Mouse (Mus musculus) liver, adult 2 months (tissue): ENCODE measurements around the gene B830017H08Rik. TPM values are rescaled to one million over a fixed set of nuclear protein-coding genes. Genes with fewer than 3 reads are reported as not detected.

Experiments
- DNase-seq: peaks from one replicate; pipeline ENCODE4 v3.0.0-alpha.2; 2011; ENCODE audit warnings: low read depth, low spot score; ENCODE audit errors: extremely low read depth
- H3K27ac ChIP-seq: fragments of 200-500 bp; replicated peaks from 2 replicates; pipeline ENCODE4 v1.5.1; 2012; ENCODE audit warnings: low read depth, mild to moderate bottlenecking, control low read depth, inconsistent platforms, low read length; ENCODE audit not compliant: insufficient read depth
- H3K27me3 ChIP-seq: fragments of 200-500 bp; 2 replicates; pipeline ENCODE4 v1.6.1; 2012; ENCODE audit warnings: mild to moderate bottlenecking, moderate library complexity, low read length, inconsistent platforms; ENCODE audit not compliant: control insufficient read depth, insufficient read depth
- H3K36me3 ChIP-seq: fragments of 200-500 bp; 2 replicates; pipeline ENCODE4 v1.6.1; 2012; ENCODE audit warnings: low read length, inconsistent platforms; ENCODE audit not compliant: control insufficient read depth, insufficient read depth
- H3K4me1 ChIP-seq: fragments of 200-500 bp; 2 replicates; pipeline ENCODE4 v1.6.1; 2011; ENCODE audit warnings: low read length; ENCODE audit not compliant: control insufficient read depth, insufficient read depth
- H3K4me3 ChIP-seq: fragments of 200-500 bp; 2 replicates; pipeline ENCODE4 v1.5.1; 2011; ENCODE audit warnings: low read depth, mild to moderate bottlenecking, control low read depth, low read length, moderate library complexity; ENCODE audit not compliant: insufficient read depth
- H3K79me2 ChIP-seq: fragments of 200-500 bp; 2 replicates; pipeline ENCODE4 v1.6.1; 2012; ENCODE audit warnings: inconsistent platforms, mild to moderate bottlenecking, low read length, moderate library complexity; ENCODE audit not compliant: control insufficient read depth, insufficient read depth
- H3K9ac ChIP-seq: fragments of 200-500 bp; 2 replicates; pipeline ENCODE4 v1.6.1; 2012; ENCODE audit warnings: low read depth, mild to moderate bottlenecking, control low read depth, inconsistent platforms, low read length
- CTCF ChIP-seq: fragments of 200-500 bp; IDR thresholded peaks from 2 replicates; pipeline ENCODE4 v1.5.1; 2011; ENCODE audit warnings: low read depth, low read length, control low read depth
- POLR2A ChIP-seq: fragments of 200-500 bp; IDR thresholded peaks from 2 replicates; pipeline ENCODE4 v1.6.1; 2011; ENCODE audit warnings: low read length, control low read depth; ENCODE audit not compliant: insufficient read depth; ENCODE audit errors: extremely low read depth
- WGBS: fragments of 180-500 bp; shearing (Covaris S2); methylation state at CpG from one replicate; pipeline ENCODE4 v1.1.7; 2018; 5-methylcytosine and 5-hydroxymethylcytosine counted together
- polyA plus RNA-seq: library from polyadenylated mRNA; depleted of rRNA; stranded (reverse); fragments of >200 nt; gene quantifications from 2 replicates; pipeline ENCODE4 v1.2.3, GENCODE M21; 2012
- total RNA-seq: library from RNA; depleted of rRNA; stranded (reverse); fragments of >200 nt; gene quantifications from 2 replicates; pipeline ENCODE4 v1.2.3, GENCODE M21; 2014

The B830017H08Rik gene
- total and polyA plus RNA-seq, 2 experiments, result not detected

- H3K79me2 ChIP-seq, result no peaks in the 10 kb centered on the region
- no peaks in the 10 kb centered on the region for H3K36me3 ChIP-seq
- no peak overlapping the region for H3K27ac ChIP-seq
- H3K4me3 ChIP-seq, result peak overlapping the region; percentile 50; the same call in 1 of the 2 replicates
- H3K27me3 ChIP-seq, result peaks cover 45% of the 10 kb centered on the region
- TF ChIP-seq CTCF, result no peak
- TF ChIP-seq POLR2A, result no peak
- H3K9ac ChIP-seq, result peak overlapping the region; percentile 44
- DNase-seq, result no peak
- 8% methylated on average over 47 of the region's 50 CpGs for WGBS
- peaks cover 14% of the 10 kb centered on the region for H3K4me1 ChIP-seq
These were observed 26.2 kb upstream of the B830017H08Rik start for GRCm38 (mm10) chr16:17806581-17807191.

- Histone ChIP-seq H3K27me3 (peaks cover 45% of the 10 kb centered on the region), H3K9ac (peak overlapping the region; percentile 44), H3K36me3 (no peaks in the 10 kb centered on the region), H3K79me2 (no peaks in the 10 kb centered on the region), H3K27ac (no peak overlapping the region), H3K4me1 (peaks cover 14% of the 10 kb centered on the region), H3K4me3 (peak overlapping the region; percentile 50; the same call in 1 of the 2 replicates)
- peak; percentile 33 for DNase-seq
- 9% methylated on average over 72 of the region's 73 CpGs for WGBS
- no peak for TF ChIP-seq POLR2A
- TF ChIP-seq CTCF, result no peak
These were observed 25.5 kb upstream of the B830017H08Rik start for GRCm38 (mm10) chr16:17807192-17808009.

- 85% methylated on average over 4 of the region's 4 CpGs for WGBS
- H3K9ac ChIP-seq, result no peak overlapping the region
- TF ChIP-seq CTCF, result no peak
- TF ChIP-seq POLR2A, result no peak
- no peak for DNase-seq
- H3K4me1 ChIP-seq, result peaks cover 4% of the 10 kb centered on the region; the same call in 1 of the 2 replicates
- no peaks in the 10 kb centered on the region for H3K36me3 ChIP-seq
- no peaks in the 10 kb centered on the region for H3K79me2 ChIP-seq
- H3K27me3 ChIP-seq, result peaks cover 30% of the 10 kb centered on the region
- no peak overlapping the region for H3K4me3 ChIP-seq
- H3K27ac ChIP-seq, result no peak overlapping the region
These were observed 23.8 kb upstream of the B830017H08Rik start for GRCm38 (mm10) chr16:17809125-17809524.

- Histone ChIP-seq H3K9ac (no peak overlapping the region), H3K4me1 (no peaks in the 10 kb centered on the region; the same call in 1 of the 2 replicates), H3K79me2 (no peaks in the 10 kb centered on the region), H3K36me3 (no peaks in the 10 kb centered on the region), H3K27me3 (peaks cover 26% of the 10 kb centered on the region), H3K4me3 (no peak overlapping the region), H3K27ac (no peak overlapping the region)
- 69% methylated on average over 7 of the region's 7 CpGs for WGBS
- TF ChIP-seq CTCF (no peak), POLR2A (no peak)
- no peak for DNase-seq
These were observed 23.2 kb upstream of the B830017H08Rik start for GRCm38 (mm10) chr16:17809711-17810110.

GRCm38 (mm10) chr16:17812120-17812519 is 20.8 kb upstream of the B830017H08Rik start:
- H3K9ac ChIP-seq, result no peak overlapping the region
- H3K79me2 ChIP-seq, result no peaks in the 10 kb centered on the region
- peaks cover 6% of the 10 kb centered on the region for H3K27me3 ChIP-seq
- no peak overlapping the region for H3K4me3 ChIP-seq
- 5% methylated on average over 5 of the region's 5 CpGs for WGBS
- TF ChIP-seq POLR2A (no peak), CTCF (peak; percentile 11; the same call in 1 of the 2 replicates)
- peak; percentile 52 for DNase-seq
- H3K36me3 ChIP-seq, result no peaks in the 10 kb centered on the region
- H3K4me1 ChIP-seq, result peaks cover 7% of the 10 kb centered on the region; the same call in 1 of the 2 replicates
- H3K27ac ChIP-seq, result no peak overlapping the region
